Mouse (Mus musculus) adrenal gland, postnatal 36 days (tissue): ENCODE measurements at regions not wholly inside any gene's neighbourhood (a gene's known extent, or its start where the extent isn't known, plus 50 kb on each side); places are given as distances from the start of the nearest gene placed in this dataset.

Experiments
- DNase-seq, 2 experiments: peaks; one replicate each; pipeline ENCODE4 v3.0.0; 2021; ENCODE audit warnings: mixed read lengths in 1 of 2

DNA sequence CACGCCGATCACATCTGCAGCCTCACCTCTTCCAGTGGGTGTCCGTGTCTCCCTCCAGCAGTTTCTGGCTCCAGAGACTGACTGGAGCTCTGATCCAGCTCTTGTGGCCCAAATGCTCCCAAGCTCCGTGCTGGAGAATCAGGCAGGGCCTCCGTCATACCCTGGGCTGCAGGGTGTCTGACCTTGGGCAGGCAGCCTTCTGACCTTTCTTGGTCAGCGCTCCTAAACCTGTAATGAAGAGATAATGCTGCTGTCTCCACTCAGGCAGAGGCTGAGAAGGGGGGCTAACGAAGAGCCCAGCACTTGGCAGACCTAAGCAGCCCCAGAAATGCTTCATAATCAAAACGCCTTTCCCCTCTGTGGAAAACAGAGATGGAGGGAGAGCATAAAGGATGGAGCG, 89.9 kb upstream of the Mef2a start:
- peak in 1 of 2 experiments; percentile 26 for DNase-seq

DNA sequence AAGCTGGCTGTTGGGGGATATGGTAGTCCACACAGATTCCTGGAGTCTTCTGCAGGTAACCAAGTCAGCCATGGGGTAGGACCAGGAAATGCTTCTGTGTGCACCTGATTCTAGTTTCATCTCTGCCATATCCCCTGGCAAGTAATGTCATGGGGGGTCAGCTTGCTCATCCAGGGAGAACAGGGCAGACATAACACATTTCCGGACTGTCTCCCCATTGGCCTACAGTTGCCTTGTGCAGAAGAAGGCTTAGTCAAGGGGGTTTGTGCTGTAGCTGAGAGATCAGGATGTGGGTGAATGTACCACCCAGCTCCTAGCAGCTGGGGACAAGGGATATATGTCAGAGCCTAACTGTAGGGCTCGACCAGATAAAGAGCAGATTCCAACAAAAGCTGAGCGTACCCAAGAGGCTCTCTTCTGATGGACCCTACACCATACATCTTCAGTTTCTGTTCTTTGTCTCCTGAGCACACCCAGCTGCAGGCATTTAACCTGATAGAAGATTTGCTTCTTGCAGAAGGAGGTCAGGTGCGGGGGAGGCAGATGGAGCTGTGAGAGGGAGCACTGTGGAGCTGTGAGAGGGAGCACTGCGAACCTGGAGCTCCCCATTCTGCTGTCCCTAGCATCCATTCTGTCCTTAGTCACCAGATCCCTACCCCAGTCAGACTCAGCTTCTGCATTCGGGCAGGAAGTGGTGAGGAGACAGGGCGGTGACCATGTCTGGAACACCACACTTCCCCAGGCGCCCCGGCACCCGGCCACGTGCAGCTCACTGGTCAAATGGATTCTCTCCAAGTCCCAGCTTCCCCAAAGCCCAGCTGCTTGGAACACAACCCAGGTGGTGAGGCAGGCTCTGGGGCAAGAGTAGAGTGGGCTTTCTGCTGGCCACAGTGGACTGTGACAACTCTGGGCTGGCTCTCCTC, 88.9 kb upstream of the Mef2a start:
- DNase-seq: peak; percentile 76 to 86

DNA sequence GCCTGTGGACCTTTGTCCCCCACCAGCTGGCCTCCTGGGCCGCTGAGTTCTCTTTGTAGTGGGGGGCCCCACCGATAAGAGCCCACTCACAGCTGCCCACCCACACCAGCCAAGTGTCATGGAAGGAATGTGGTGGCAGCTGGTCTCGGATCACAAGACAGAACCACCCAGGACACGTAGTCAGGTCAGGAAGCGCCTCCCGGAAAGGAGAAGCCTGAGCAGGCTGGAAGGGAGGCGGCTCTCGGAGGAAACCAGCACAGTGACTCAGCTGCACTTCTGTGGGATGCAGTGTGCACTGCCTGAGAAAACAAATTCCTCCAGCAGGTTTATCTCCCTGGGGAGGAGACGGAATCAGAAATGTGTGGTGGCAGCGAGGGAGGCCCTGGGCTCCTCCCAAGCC, 87.2 kb upstream of the Mef2a start:
- peak; percentile 55 to 60 for DNase-seq

DNA sequence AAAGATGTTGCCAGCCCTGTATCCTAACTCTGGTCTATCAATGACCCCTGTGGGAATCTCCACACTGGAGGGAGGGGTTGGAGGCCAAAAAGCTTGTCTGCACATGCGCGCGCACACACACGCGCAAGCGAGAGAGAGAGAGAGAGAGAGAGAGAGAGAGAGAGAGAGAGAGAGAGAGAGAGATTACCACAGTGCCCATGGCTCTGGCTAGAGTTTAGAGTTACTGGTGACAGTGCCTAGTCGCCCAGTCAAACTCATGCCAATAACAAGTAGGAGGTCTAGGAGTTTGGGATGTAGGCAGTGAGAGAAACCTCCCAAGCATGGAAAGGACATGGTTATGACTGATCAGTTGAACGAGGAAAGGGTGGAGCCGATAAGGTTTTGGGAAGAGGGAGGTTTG, 86.6 kb upstream of the Mef2a start:
- DNase-seq: no peak

DNA sequence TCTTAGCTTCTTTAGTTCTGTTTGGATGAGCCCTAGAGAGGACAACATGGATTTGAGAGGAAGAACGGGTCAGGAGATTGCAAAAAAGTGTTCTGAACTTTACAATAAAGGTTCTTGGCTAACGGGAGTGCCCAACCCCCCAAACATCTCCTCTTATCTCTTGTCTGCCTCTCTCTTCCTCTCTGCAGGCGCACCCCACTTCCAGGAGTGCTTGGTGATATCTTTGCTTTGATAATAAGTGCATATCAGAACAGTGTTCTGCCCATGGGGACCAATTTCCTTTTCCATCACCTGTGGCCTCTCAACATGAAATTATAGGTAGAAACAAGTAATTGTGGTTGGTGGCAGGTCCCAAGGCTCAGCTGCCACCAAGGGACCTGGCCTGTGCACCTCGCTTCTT, 86.0 kb upstream of the Mef2a start:
- no peak for DNase-seq

DNA sequence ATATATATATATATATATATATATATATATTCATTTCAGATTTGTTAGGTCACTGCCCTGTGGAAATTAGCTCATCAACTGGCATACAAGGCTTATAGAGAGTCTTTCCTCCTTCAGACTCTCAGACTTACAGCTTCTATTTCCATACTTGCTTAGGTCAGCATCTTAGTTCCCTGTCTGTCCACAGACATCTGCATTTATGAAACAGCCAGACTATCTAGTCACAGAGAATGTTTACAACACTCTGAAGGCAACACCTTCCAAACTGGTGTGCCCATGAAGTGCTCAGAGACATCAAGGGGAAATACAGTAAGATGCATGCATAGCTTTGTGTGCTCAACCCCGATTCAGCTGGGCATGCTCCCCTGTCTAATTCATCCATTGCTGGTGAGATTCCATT, 85.2 kb upstream of the Mef2a start:
- DNase-seq: no peak

DNA sequence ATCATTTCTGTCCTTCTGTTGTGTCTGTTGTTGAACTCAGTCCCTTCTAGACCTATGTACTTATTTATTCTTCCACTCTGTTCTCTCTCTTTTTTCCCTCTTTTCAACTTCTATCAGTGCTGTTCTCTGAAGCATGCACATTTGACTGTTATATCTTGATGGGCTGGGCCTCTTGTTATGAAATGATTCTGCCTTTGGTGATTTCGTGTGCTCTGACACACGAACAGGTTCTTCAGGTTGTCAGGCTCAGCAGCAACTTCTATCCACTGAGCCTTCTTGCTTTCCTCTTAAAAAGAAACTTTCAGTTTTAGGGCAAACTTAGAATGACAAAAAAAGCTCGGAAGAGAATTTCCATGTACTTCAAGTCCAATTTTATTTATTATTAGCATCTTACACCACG, 83.4 kb upstream of the Mef2a start:
- DNase-seq: no peak

DNA sequence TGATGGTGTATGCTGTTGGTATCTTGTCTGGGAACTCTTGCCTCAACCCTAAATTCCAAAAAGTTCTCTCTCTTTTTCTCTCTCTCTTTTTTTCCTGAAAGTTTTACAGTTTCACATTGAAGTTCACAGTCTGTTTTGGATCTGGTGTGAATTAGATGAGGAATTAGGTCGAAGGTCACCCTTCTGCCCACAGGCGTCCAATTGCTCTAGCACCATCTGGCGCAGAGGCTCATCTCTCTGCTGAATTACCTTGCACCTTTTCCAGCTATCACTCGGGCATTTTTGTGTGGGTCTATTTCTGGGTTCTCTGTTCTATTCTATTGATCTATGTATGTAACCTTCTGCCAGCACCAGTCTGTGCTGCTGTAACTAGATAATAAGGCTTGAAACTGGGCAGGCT, 81.8 kb upstream of the Mef2a start:
- DNase-seq: no peak

DNA sequence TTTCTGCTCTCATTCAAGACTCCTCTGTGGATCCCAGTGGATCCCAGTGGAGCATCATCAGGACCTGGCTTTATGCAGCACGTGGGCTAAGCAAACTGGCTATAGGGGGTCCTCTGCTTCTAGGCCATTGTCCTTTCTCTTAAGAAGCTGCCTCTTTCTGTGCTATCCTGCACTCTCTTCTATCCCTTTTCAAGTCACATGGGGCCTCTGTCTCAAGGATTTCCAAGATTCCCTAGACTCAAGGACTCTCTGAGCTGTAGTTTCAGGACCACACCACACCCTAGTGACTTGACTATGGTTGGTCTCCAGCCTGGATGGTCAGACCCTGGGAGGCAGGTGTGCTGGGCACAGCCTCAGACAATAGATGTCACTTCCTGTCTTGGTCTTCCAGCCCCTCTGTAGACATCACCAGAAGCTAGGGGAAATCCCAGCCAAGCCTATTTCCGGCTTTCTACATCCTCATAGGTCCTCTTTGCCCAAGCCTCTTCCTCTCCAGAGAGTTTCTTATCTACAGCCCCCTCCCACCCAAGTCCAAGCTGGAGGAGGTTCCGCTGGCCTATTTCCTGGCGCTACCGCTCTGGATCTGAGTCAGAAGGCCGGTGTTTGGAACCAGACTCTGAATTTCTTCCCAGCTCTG, 78.6 kb upstream of the Mef2a start:
- peak; percentile 39 to 45 for DNase-seq

DNA sequence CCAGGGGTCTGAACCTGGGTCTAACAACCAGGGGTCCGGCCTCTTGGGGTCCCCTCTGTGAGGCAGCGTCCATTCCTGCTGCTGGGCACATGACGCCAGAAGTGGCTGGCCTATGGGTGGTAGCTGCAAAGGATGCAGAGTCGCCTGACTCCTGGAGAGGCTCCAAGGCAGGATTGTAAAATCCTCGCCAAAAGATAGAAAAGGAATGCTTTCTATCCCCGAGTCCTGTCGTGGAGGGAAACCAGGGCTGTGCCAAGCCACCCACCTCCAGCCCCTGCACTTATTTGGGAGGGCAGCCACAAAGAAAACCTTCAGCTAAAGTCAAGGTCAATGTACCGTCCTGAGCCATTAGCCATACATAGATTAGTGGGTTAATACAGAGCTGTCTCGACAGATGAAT, 73.9 kb upstream of the Mef2a start:
- DNase-seq: peak; percentile 33 to 46

DNA sequence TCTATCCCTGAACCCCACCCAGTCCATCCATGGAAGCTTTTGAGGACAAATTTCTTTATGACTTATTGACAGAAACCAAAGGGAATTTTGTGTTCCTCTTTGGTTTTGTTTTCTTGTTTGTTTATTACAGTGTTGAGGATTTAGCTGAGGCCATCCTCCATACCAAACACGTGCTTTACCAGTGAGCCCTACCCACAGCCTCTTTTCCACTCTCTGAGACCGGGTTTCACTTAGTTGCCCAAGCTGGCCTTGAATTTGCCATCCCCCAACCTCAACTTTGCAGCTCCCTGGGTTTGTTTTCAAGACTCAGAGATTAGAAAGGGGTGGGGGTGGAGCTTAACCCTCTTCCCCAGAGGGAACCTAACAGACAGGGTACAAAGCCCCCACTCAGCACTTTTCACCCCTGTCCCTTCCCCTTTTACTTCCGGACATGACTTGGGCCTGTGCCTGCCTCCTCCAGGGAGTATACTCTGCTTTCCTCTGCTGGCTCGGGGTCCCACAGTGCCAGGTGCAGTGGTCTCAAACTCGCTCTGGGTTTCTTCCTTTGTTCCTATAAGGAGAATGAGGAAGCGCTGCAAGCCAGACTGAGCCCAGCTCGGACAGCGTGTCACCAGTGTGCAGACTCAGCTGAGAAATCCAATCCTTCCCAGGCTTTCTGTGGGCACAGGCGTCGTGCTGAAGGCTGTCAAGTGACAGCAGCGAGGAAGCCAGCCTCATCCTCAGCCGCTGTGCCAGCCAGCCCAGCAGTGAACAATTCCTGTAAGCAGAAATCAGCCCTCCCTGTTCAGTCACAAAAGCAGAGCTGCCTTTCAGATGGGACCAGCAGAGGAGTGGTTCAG, 72.8 kb upstream of the Mef2a start:
- DNase-seq: no peak

DNA sequence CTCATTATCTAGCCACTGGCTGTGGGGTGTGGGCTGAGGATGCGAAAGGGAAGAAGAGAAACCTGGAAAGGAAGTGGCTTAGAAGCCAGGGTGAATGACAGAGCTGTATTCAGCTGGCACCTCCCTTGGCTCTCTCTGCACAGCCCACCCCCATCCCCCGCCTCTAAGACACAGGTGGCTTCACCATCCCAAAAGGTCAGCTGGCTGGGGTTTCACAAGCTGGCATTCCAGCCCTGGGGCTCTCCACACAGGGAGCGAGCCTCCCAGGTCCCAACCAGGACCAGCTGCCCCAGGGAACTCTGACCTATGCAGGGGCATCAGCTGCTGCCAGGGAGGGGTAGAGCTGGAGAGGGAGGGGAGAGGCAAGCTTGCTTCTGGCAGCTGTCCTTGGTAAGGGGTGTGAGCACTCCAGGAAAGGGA, 71.9 kb upstream of the Mef2a start:
- DNase-seq: no peak

DNA sequence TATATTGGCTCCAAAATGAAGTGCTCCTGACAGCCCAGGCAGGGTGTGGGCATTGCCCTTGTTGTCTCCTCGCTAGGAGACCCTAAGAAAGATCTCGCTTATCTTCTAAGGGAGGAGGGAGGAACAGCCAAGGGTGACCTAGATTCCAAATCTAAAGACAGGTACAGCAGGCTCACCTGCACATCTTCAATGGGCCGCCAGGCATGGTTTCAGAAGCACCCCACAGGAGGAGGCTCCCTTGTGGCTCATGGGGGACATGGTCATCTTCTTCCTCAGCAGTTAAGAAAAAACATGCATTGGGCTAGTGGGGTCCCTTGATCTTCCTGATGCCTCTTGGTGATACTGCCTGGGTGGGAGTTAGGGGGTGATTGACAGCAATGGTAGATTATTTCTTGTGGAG, 71.0 kb upstream of the Mef2a start:
- no peak for DNase-seq

DNA sequence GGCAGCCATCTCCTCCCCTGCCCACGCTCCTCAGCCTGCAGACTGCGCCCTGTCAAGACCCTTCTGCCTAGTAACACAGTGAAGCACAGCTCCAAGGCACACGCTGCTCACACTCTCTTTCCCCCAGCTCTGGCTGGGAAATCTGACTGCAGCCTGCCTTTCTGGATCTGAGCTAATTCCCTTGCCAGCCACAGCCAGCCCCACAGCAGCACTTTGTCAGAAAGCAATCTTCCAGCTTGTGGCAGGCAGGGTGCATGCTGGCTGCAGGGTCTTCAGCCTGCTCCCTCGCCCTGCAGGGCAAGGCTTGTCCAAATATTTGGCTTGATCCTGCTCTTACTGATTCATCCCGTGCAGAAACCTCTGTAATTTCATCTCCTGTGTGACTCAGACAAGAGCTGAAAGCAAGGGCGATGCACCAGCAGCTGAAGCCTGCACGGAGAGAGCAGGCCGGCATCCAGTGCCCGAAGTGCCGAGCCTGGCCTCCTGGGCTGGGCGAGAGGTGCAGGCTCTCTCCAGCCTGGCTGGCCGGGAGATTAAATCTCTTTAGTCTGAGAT, 70.4 kb upstream of the Mef2a start:
- peak; percentile 59 to 64 for DNase-seq

DNA sequence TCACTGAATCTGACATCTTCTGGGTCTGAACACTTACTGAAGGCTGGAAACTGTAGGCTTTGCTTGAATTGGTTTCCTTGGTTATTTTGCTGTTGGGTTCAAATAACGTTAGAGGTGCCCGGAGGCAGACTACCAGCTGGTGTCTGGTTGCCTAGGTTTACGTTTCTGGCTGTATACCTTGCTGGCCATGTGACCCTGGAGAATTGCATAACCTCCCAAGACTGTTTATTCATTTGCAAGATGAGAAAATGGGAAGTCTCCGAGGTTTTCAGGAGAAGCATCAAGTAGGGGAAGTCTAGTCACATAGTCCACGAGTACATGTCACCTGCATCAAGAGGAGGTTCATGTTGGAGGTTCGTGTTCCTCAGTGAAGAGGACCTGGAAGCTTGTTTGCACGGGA, 69.6 kb upstream of the Mef2a start:
- no peak for DNase-seq

DNA sequence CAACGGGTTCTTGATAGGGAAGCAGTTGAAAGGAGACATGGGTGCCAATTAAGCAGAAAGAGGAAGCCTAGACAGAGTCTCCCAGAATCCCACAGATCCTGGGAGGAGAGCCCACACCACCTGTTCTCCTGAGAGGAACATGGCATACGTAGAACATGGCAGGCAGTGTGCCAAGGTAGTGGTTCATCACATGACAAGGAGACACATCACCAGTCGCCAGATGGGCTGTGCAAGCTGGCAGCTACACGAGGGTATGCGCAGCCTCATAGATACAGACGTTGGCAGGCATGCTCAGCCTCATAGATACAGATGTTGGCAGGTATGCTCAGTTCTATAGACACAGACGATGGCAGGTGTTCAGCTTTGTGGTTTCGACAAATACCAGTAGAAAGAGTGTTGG, 68.1 kb upstream of the Mef2a start:
- DNase-seq: no peak

DNA sequence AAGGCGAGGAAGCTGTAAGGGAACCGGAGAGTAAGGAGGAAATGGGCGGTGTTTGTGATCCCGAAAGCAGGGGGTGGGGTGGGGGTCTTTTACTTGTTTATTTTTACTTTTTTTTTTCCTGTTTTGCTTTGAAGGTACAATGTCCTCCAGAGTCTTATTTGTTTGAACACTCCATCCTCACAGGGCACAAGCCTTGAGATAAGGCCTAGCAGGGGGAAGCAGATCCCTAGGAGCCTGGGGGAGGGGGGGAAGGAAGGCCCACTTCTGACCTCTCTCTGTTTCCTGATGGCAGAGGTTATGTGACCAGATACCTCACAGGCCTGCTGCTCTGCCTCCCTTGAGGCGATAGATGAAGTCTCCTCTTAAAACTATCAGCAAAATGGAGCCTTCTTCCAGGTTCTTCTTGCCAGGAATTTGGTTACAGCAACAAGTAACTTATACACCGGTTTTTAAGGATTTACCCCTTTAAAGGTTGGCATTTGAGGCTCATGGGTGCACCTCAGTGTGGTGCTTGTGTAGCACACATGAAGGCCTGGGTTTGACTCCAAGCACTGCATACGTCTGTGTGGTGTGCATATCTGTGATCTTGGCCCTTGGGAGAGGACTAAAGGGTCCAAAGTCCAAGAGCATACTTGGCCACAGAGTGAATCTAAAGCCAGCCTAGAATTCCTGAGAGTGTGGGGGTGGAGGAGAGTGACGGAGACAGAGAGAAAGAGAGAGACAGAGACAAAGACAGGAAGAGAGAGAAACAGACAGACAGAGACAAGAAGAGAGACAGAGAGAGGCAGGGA, 64.8 kb upstream of the Mef2a start:
- no peak for DNase-seq

DNA sequence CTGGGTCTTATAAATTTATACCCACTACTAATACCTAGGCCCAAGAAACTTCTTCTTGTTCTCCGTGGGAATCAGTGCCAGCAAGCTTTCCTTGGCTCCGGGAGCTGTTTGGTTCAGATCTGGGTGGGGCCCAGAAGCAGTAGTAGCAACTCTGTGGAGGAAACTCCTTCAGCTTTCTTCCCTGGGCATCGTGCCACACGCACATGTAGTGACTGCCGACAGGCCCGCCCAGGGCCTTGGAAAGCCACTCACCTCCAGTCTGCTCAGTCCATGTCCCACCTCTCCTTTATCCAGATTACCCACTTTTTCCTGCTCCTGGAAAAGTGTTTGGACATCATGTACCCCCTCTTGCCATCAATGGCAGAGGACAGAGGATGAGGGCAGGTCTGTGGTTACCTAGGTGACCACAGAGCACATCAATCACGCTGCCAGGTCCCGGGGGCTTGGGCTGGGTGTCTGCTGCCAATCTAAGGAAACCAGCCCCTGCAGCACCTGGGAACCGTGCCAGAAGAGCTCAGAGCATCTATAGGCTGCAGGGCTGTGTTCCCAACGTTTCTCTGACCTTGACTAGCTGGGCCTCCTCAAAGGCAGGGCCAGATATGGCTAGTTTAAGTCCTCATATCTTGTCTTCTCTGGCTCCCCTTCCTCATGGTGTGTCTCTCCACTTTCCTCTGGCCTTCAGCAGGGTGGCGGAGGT, 63.1 kb upstream of the Mef2a start:
- DNase-seq: peak; percentile 41 to 42

DNA sequence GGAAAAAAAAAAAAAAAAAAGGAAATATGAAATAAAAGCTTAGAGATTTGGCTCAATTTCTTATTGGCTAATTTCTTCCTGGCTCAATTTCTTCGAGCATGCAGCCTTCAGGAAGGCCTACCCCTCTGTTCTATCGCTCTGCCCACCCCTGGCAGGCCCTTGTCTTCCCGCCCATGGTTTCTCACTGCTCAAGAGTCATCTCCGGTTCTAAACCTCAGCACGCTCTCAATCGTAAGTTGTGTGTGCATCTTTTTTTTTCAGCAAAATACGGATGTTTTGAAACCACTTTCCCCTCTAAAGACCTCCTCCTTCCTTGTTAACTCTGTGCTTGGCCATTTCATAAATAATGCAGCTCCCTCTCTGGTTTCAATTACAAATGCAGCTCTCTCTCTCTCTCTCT, 58.3 kb upstream of the Mef2a start:
- DNase-seq: no peak

DNA sequence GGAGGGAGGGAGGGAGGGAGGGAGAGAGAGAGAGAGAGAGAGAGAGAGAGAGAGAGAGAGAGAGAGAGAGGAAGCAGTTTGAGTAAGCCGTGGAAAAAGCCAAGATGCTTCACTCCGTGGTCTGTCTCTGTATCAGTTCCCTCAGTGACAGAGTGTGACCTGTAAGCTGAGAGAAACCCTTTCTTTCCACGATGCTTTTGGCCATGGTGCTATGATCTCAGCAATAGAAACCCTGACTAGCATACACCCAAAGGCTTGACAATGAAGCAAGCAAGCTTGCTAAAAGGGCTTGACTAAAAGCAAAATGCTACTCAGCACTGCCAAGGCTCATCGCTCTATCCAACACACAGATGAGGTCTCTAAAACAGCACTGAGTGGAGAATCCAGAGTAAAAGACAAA, 57.4 kb upstream of the Mef2a start:
- no peak for DNase-seq
